Mouse (Mus musculus): ENCODE data around the gene Timp2.
"Not testable (repeated sequence)": the region's sequence is repeated elsewhere in the genome, so short reads cannot be mapped to it uniquely, and the experiment has no call there.

Gene Timp2

GRCm38 (mm10) chr11:118355640-118356039, at the start of gene Timp2:
Timp2 (minus strand) TSS chr11:118355740.
- in situ Hi-C loops (cut with MboI, MseI) = no loop called here

GRCm38 (mm10) chr11:118405311-118405710, 49.8 kb upstream of the Timp2 start:
- in situ Hi-C loops (cut with MboI, MseI) = no loop called here

GRCm38 (mm10) chr11:118403951-118404899, 48.7 kb upstream of the Timp2 start:
- in situ Hi-C loops (cut with MboI, MseI) = no loop called here

GRCm38 (mm10) chr11:118403183-118403582, 47.6 kb upstream of the Timp2 start:
- in situ Hi-C loops (cut with MboI, MseI) = no loop called here

- in situ Hi-C loops (cut with MboI, MseI) = no loop called here
Measured at GRCm38 (mm10) chr11:118401760-118402280, 46.3 kb upstream of the Timp2 start, which contains the start of gene Lgals3bp. Lgals3bp (minus strand) TSS chr11:118402092.

GRCm38 (mm10) chr11:118401195-118401594, 45.7 kb upstream of the Timp2 start:
- in situ Hi-C loops (cut with MboI, MseI) = no loop called here

- in situ Hi-C loops (cut with MboI, MseI) = no loop called here
Measured at GRCm38 (mm10) chr11:118400566-118400936, 45.0 kb upstream of the Timp2 start.

GRCm38 (mm10) chr11:118399891-118400565, 44.5 kb upstream of the Timp2 start:
- in situ Hi-C loops (cut with MboI, MseI) = no loop called here

GRCm38 (mm10) chr11:118397806-118398530, 42.4 kb upstream of the Timp2 start:
- in situ Hi-C loops (cut with MboI, MseI) = no loop called here

GRCm38 (mm10) chr11:118394538-118394937, 39.0 kb upstream of the Timp2 start:
- in situ Hi-C loops (cut with MboI, MseI) = loop anchor here (5.0 kb wide), 1 partner anchor 97 kb away; no protein-coding TSS in a partner anchor

- in situ Hi-C loops (cut with MboI, MseI) = loop anchor here (5.0 kb wide), 1 partner anchor 97 kb away; no protein-coding TSS in a partner anchor
Measured at GRCm38 (mm10) chr11:118393991-118394390, 38.5 kb upstream of the Timp2 start.

GRCm38 (mm10) chr11:118387816-118388215, 32.3 kb upstream of the Timp2 start:
- in situ Hi-C loops (cut with MboI, MseI) = not testable (repeated sequence)

- in situ Hi-C loops (cut with MboI, MseI) = no loop called here
Measured at GRCm38 (mm10) chr11:118379251-118380009, 23.9 kb upstream of the Timp2 start.

GRCm38 (mm10) chr11:118378656-118379055, 23.1 kb upstream of the Timp2 start:
- in situ Hi-C loops (cut with MboI, MseI) = no loop called here

GRCm38 (mm10) chr11:118376323-118376722, 20.8 kb upstream of the Timp2 start:
- in situ Hi-C loops (cut with MboI, MseI) = not testable (repeated sequence)

GRCm38 (mm10) chr11:118375881-118376280, 20.3 kb upstream of the Timp2 start:
- in situ Hi-C loops (cut with MboI, MseI) = no loop called here

- in situ Hi-C loops (cut with MboI, MseI) = no loop called here
Measured at GRCm38 (mm10) chr11:118375461-118375860, 19.9 kb upstream of the Timp2 start.

GRCm38 (mm10) chr11:118375006-118375405, 19.5 kb upstream of the Timp2 start:
- in situ Hi-C loops (cut with MboI, MseI) = no loop called here

GRCm38 (mm10) chr11:118374506-118374905, 19.0 kb upstream of the Timp2 start:
- in situ Hi-C loops (cut with MboI, MseI) = no loop called here

- in situ Hi-C loops (cut with MboI, MseI) = no loop called here
Measured at GRCm38 (mm10) chr11:118372641-118373040, 17.1 kb upstream of the Timp2 start.

- in situ Hi-C loops (cut with MboI, MseI) = no loop called here
Measured at GRCm38 (mm10) chr11:118371876-118372275, 16.3 kb upstream of the Timp2 start.
